ENCODE assay signal across 27 mouse cellular contexts in the genomic region with DNA sequence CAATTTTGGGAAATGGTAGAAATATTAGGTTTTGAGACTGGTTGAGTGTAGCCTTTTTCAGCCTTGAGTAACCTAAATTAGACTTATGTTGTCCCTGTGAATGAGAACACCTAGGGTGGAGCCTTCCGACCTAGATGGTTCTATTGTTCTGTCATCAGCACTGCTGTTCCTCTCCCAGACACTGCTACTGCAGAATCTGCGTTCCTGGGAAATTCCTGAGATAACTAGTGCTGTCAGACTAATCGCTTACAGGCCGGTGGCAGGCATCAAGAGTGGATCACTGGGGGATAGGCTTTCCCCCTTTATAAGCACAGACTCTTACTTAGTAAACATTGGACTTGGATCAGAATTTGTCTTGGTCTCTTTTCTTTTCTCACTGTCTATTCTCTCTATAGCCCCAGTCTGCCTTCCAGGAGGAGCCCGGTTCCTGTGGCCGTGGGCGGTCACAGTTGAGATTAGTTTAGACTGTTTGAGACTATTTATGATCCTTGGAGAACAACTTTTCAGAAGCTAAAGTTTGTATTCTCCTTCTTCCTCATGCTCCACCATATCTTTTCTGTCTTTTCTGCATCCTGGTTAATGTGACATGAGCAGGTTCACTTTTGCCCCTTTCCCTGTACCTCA.
A peak's percentile ranks its signal among the peaks of the same experiment; 100 is the strongest.
DNase-seq lines count a peak whose midpoint lies in the region; ATAC-seq lines count a peak whose summit lies in the region.
"Had no signal": no experiment of that assay in that cellular context is flagged by ENCODE, and none has a peak within 500 bp of the region (broad histone marks: within the 10 kb centered on the region; RNA-seq: fewer than 3 reads in every experiment).

No protein-coding gene starts in this region.

- no peak overlapping the region for H3K4me2 ChIP-seq in heart, embryonic 16.5 days (ENCODE audit: low read depth, low read length)
- H3K4me2 ChIP-seq in kidney, embryonic 14.5 days (replicated peaks; ENCODE audit: low read depth, low read length) = no peak overlapping the region
- no peak overlapping the region for H3K4me2 ChIP-seq in midbrain, embryonic 11.5 days
- H3K4me2 ChIP-seq: embryonic facial prominence, embryonic 15.5 days; hindbrain, embryonic 13.5 days; intestine, embryonic 15.5 days; kidney, embryonic 15.5 days; limb, embryonic 12.5 days; liver, embryonic 13.5 days; lung, embryonic 15.5 days; neural tube, embryonic 13.5 days had no signal

- WGBS in heart, embryonic 16.5 days = 33% methylated on average over 7 of the region's 7 CpGs
- 84% methylated on average over 7 of the region's 7 CpGs for WGBS in kidney, embryonic 14.5 days
- WGBS in midbrain, embryonic 11.5 days = 76% methylated on average over 7 of the region's 7 CpGs

- no peak for DNase-seq in heart, postnatal 14 days
- DNase-seq in R1 (ENCODE audit: low read depth, low spot score) = peak; percentile 68
- peak; percentile 19 for DNase-seq in embryo, embryonic 10.5 days (ENCODE audit: low spot score)
- peak; percentile 3 for DNase-seq in retina, postnatal 1 day
- DNase-seq in midbrain, embryonic 11.5 days (ENCODE audit: low spot score, missing footprints) = no peak
- DNase-seq: adrenal gland, postnatal 36 days; B cell, adult 2 months; cerebellum, adult 18-20 months; cerebellum, postnatal 36 days; gastrocnemius, postnatal 14 days; heart, adult 2 months; heart, postnatal 10 days; kidney, postnatal 4 days; liver, embryonic 13.5 days; right cerebral cortex, postnatal 4 days had no signal

- H3K27me3 ChIP-seq in heart, embryonic 16.5 days (ENCODE audit: control insufficient read depth, insufficient read depth, low read length) = no peaks in the 10 kb centered on the region
- H3K27me3 ChIP-seq in kidney, embryonic 14.5 days (ENCODE audit: control insufficient read depth, insufficient read depth, low read length) = no peaks in the 10 kb centered on the region
- no peaks in the 10 kb centered on the region for H3K27me3 ChIP-seq in midbrain, embryonic 11.5 days (ENCODE audit: control insufficient read depth, insufficient read depth, low read length)
- H3K27me3 ChIP-seq: embryonic facial prominence, embryonic 15.5 days; hindbrain, embryonic 13.5 days; intestine, embryonic 15.5 days; kidney, embryonic 15.5 days; limb, embryonic 12.5 days; liver, embryonic 13.5 days; lung, embryonic 15.5 days; neural tube, embryonic 13.5 days had no signal

- intact Hi-C loops in heart, postnatal 14 days (cut with DNase I) = no loop called here

- no peak overlapping the region for H3K4me3 ChIP-seq in heart, embryonic 16.5 days (ENCODE audit: low read length)
- H3K4me3 ChIP-seq in kidney, embryonic 14.5 days (ENCODE audit: low read length) = no peak overlapping the region
- no peak overlapping the region for H3K4me3 ChIP-seq in midbrain, embryonic 11.5 days (ENCODE audit: low read depth, low read length)
- H3K4me3 ChIP-seq: embryonic facial prominence, embryonic 15.5 days; heart, adult 2 months; hindbrain, embryonic 13.5 days; intestine, embryonic 15.5 days; kidney, embryonic 15.5 days; limb, embryonic 12.5 days; liver, embryonic 13.5 days; lung, embryonic 15.5 days; midbrain, embryonic 10.5 days; neural tube, embryonic 13.5 days had no signal

- ATAC-seq in heart, embryonic 16.5 days (replicated peaks; ENCODE audit: extremely low read depth, insufficient read depth, low FRiP score) = 0 out of 2 replicates have a peak, but pooled peaks have one; percentile 23
- no peak for ATAC-seq in kidney, embryonic 14.5 days (ENCODE audit: low FRiP score, low TSS enrichment)
- ATAC-seq in midbrain, embryonic 11.5 days (ENCODE audit: low FRiP score) = no peak
- ATAC-seq: activated CD4-positive, CD25-positive, alpha-beta regulatory T cell, adult 4 months; intestine, embryonic 15.5 days had no signal

- H3K27ac ChIP-seq in heart, embryonic 16.5 days (ENCODE audit: low read length) = no peak overlapping the region
- H3K27ac ChIP-seq in kidney, embryonic 14.5 days (ENCODE audit: low read depth, low read length) = no peak overlapping the region
- H3K27ac ChIP-seq in midbrain, embryonic 11.5 days (ENCODE audit: low read depth, low read length) = no peak overlapping the region
- H3K27ac ChIP-seq: embryonic facial prominence, embryonic 15.5 days; heart, adult 2 months; hindbrain, embryonic 13.5 days; intestine, embryonic 15.5 days; kidney, embryonic 15.5 days; limb, embryonic 12.5 days; liver, embryonic 13.5 days; lung, embryonic 15.5 days; macrophage; midbrain, embryonic 10.5 days; neural tube, embryonic 13.5 days had no signal

- peaks cover 8% of the 10 kb centered on the region; the same call in 1 of the 2 replicates for H3K4me1 ChIP-seq in heart, embryonic 16.5 days (ENCODE audit: control insufficient read depth, insufficient read depth, low read length)
- H3K4me1 ChIP-seq in kidney, embryonic 14.5 days (ENCODE audit: control insufficient read depth, insufficient read depth, low read length) = no peaks in the 10 kb centered on the region
- H3K4me1 ChIP-seq in midbrain, embryonic 11.5 days (ENCODE audit: control insufficient read depth, insufficient read depth, low read length) = no peaks in the 10 kb centered on the region
- H3K4me1 ChIP-seq: embryonic facial prominence, embryonic 15.5 days; hindbrain, embryonic 13.5 days; intestine, embryonic 15.5 days; kidney, embryonic 15.5 days; limb, embryonic 12.5 days; liver, embryonic 13.5 days; lung, embryonic 15.5 days; midbrain, embryonic 10.5 days; neural tube, embryonic 13.5 days had no signal

- no peaks in the 10 kb centered on the region for H3K36me3 ChIP-seq in heart, embryonic 16.5 days (ENCODE audit: control insufficient read depth, insufficient read depth)
- no peaks in the 10 kb centered on the region for H3K36me3 ChIP-seq in kidney, embryonic 14.5 days (ENCODE audit: control insufficient read depth, insufficient read depth, low read length)
- H3K36me3 ChIP-seq in midbrain, embryonic 11.5 days (ENCODE audit: control insufficient read depth, insufficient read depth, low read length) = no peaks in the 10 kb centered on the region
- H3K36me3 ChIP-seq: embryonic facial prominence, embryonic 15.5 days; hindbrain, embryonic 13.5 days; intestine, embryonic 15.5 days; kidney, embryonic 15.5 days; limb, embryonic 12.5 days; liver, embryonic 13.5 days; lung, embryonic 15.5 days; midbrain, embryonic 10.5 days; neural tube, embryonic 13.5 days had no signal

- no peak overlapping the region for H3K9ac ChIP-seq in heart, embryonic 16.5 days (ENCODE audit: low read length)
- no peak overlapping the region for H3K9ac ChIP-seq in kidney, embryonic 14.5 days (ENCODE audit: low read depth, low read length)
- no peak overlapping the region for H3K9ac ChIP-seq in midbrain, embryonic 11.5 days (ENCODE audit: low read length)
- H3K9ac ChIP-seq: embryonic facial prominence, embryonic 15.5 days; hindbrain, embryonic 13.5 days; intestine, embryonic 15.5 days; kidney, embryonic 15.5 days; limb, embryonic 12.5 days; liver, embryonic 13.5 days; lung, embryonic 15.5 days; neural tube, embryonic 13.5 days had no signal

- no peaks in the 10 kb centered on the region for H3K9me3 ChIP-seq in heart, embryonic 16.5 days (replicated peaks; ENCODE audit: control insufficient read depth, low read length)
- H3K9me3 ChIP-seq in kidney, embryonic 14.5 days (ENCODE audit: control insufficient read depth, low read length) = no peaks in the 10 kb centered on the region
- no peaks in the 10 kb centered on the region for H3K9me3 ChIP-seq in midbrain, embryonic 11.5 days (ENCODE audit: control insufficient read depth, low read length)
- H3K9me3 ChIP-seq: embryonic facial prominence, embryonic 15.5 days; hindbrain, embryonic 13.5 days; intestine, embryonic 15.5 days; kidney, embryonic 15.5 days; limb, embryonic 12.5 days; liver, embryonic 13.5 days; lung, embryonic 15.5 days; midbrain, embryonic 10.5 days; neural tube, embryonic 13.5 days had no signal

Comparison
In these comparisons a context has a peak if more than half of its experiments do, and no peak if none do; other contexts are left out.
1. DNase-seq: peak in R1 (single experiment), embryo, embryonic 10.5 days (single experiment) and retina, postnatal 1 day (single experiment); none in heart, postnatal 14 days (0 of 2) and midbrain, embryonic 11.5 days (single experiment).